Mouse (Mus musculus) limb, embryonic 12.5 days (tissue): ENCODE measurements around the gene Klhl25. TPM values are rescaled to one million over a fixed set of nuclear protein-coding genes. Genes with fewer than 3 reads are reported as not detected.
"Not testable (repeated sequence)": the region's sequence is repeated elsewhere in the genome, so short reads cannot be mapped to it uniquely, and the experiment has no call there.

ENCODE experiments used
- ATAC-seq: fragments of 200-750 bp; cut with Nextera tagmentation; 2 replicates; pipeline ENCODE4 v1.8.0; 2017; ENCODE audit warnings: low read depth, moderate TSS enrichment; ENCODE audit not compliant: insufficient number of reproducible peaks, insufficient read depth, low FRiP score, low TSS enrichment
- H3K27ac ChIP-seq: fragments of 300-500 bp; sonication (generic); 2 replicates; pipeline ENCODE4 v1.5.1; 2016; ENCODE audit warnings: mild to moderate bottlenecking, moderate library complexity
- H3K27me3 ChIP-seq: fragments of 300-500 bp; sonication (generic); 2 replicates; pipeline ENCODE4 v1.6.1; 2016; ENCODE audit warnings: mild to moderate bottlenecking, moderate library complexity
- H3K36me3 ChIP-seq: fragments of 300-500 bp; sonication (generic); 2 replicates; pipeline ENCODE4 v1.6.1; 2016; ENCODE audit warnings: mild to moderate bottlenecking, moderate library complexity
- H3K4me1 ChIP-seq: fragments of 300-500 bp; sonication (generic); replicated peaks from 2 replicates; pipeline ENCODE4 v1.6.1; 2016
- H3K4me2 ChIP-seq: fragments of 300-500 bp; sonication (generic); 2 replicates; pipeline ENCODE4 v1.6.1; 2016; ENCODE audit warnings: mild to moderate bottlenecking, moderate library complexity
- H3K4me3 ChIP-seq: fragments of 300-500 bp; sonication (generic); replicated peaks from 2 replicates; pipeline ENCODE4 v1.5.1; 2016; ENCODE audit warnings: mild to moderate bottlenecking
- H3K9ac ChIP-seq: fragments of 300-500 bp; sonication (generic); replicated peaks from 2 replicates; pipeline ENCODE4 v1.6.1; 2016; ENCODE audit warnings: mild to moderate bottlenecking, moderate library complexity
- H3K9me3 ChIP-seq: fragments of 300-500 bp; sonication (generic); 2 replicates; pipeline ENCODE4 v1.6.1; 2016; ENCODE audit warnings: mild to moderate bottlenecking, moderate library complexity
- WGBS: fragments of 180-500 bp; shearing (Covaris S2); methylation state at CpG from one replicate; pipeline ENCODE4 v1.1.7; 2016; 5-methylcytosine and 5-hydroxymethylcytosine counted together
- polyA plus RNA-seq: library from polyadenylated mRNA; unstranded; fragments of >200 nt; fragmentation: Nextera tagmentation; extraction: Ambion mirVana; gene quantifications from 2 replicates; pipeline ENCODE4 v1.2.1, GENCODE M21; 2016

The Klhl25 gene
- polyA plus RNA-seq, 1 experiment from 2014 or later, result 24.2 TPM

DNA sequence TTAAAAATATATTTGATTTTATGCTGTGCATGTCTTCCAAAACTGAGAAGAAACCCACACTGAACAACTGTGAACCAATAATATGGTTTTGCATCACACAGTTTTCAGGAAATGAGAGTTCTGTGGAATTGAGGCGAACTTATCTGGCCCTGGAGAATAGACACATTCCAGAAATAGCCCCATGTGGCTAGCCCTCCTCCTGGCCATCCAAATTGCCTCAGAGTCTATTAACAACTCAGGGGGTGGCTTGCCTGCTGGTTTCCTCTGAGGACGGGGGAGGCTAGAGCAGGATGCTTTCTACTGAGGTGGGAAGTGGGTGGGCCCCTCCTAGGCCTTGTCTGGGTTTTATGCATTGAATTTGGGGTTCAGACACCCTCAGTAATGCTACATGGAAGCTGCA is 57.0 kb downstream of the Klhl25 start:
- no peak overlapping the region for H3K9ac ChIP-seq
- no peak overlapping the region for H3K4me3 ChIP-seq
- H3K27me3 ChIP-seq, result no peaks in the 10 kb centered on the region
- H3K36me3 ChIP-seq, result no peaks in the 10 kb centered on the region
- H3K9me3 ChIP-seq, result peaks cover 3% of the 10 kb centered on the region; the same call in 1 of the 2 replicates
- H3K4me1 ChIP-seq, result peaks cover 5% of the 10 kb centered on the region
- 20% methylated on average over 2 of the region's 2 CpGs for WGBS
- no peak for ATAC-seq
- H3K4me2 ChIP-seq, result no peak overlapping the region
- no peak overlapping the region for H3K27ac ChIP-seq

GRCm38 (mm10) chr7:75910035-75910651 is 62.0 kb downstream of the Klhl25 start:
- Histone ChIP-seq H3K4me2 (peak overlapping the region; percentile 54), H3K27ac (no peak overlapping the region), H3K27me3 (no peaks in the 10 kb centered on the region), H3K9me3 (no peaks in the 10 kb centered on the region), H3K4me1 (peaks cover 7% of the 10 kb centered on the region), H3K36me3 (no peaks in the 10 kb centered on the region), H3K9ac (no peak overlapping the region), H3K4me3 (peak overlapping the region; percentile 20)
- peak; percentile 61; the same call in 1 of the 2 replicates for ATAC-seq
- 12% methylated on average over 11 of the region's 11 CpGs for WGBS

- H3K4me1 ChIP-seq, result 0 out of 2 replicates have a peak, but pooled peaks cover 3% of the 10 kb centered on the region
- no peaks in the 10 kb centered on the region for H3K27me3 ChIP-seq
- H3K27ac ChIP-seq, result no peak overlapping the region
- no peaks in the 10 kb centered on the region for H3K36me3 ChIP-seq
- WGBS, result 88% methylated on average over 8 of the region's 8 CpGs
- no peak overlapping the region for H3K9ac ChIP-seq
- H3K9me3 ChIP-seq, result no peaks in the 10 kb centered on the region
- H3K4me2 ChIP-seq, result peak overlapping the region; percentile 54
- ATAC-seq, result no peak
- H3K4me3 ChIP-seq, result no peak overlapping the region
Observed at GRCm38 (mm10) chr7:75910652-75911035, 62.5 kb downstream of the Klhl25 start.

GRCm38 (mm10) chr7:75913952-75914351 is 65.8 kb downstream of the Klhl25 start:
- peak; percentile 72 for ATAC-seq
- Histone ChIP-seq H3K9me3 (no peaks in the 10 kb centered on the region), H3K4me2 (no peak overlapping the region), H3K9ac (no peak overlapping the region), H3K27ac (no peak overlapping the region), H3K27me3 (no peaks in the 10 kb centered on the region), H3K4me1 (0 out of 2 replicates have a peak, but pooled peaks cover 3% of the 10 kb centered on the region), H3K4me3 (no peak overlapping the region), H3K36me3 (no peaks in the 10 kb centered on the region)
- 1% methylated on average over 7 of the region's 7 CpGs for WGBS

DNA sequence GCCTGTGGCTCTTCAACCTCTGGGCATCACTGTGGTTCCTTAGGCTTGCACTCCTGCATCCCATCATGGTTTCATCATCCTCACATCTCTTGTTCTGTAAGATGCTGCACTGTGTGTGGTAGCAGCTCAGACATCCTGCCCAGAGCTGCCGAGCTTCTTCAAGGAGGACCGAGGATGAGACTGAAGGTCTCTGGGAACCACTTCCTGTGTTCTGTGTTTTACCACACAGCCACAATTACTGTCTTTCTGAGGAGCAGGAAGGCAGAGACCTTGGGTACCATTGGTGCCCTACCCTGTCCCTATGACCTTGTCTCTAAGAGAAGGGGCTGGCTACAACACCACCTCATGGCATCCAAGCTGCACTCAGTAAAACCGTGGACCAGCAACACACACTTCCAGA is 67.4 kb downstream of the Klhl25 start:
- H3K4me2 ChIP-seq, H3K36me3 ChIP-seq, H3K9ac ChIP-seq, H3K9me3 ChIP-seq, H3K27me3 ChIP-seq, H3K27ac ChIP-seq, H3K4me3 ChIP-seq, H3K4me1 ChIP-seq, ATAC-seq: not testable (repeated sequence)
- WGBS, result 86% methylated on average over 3 of the region's 3 CpGs

DNA sequence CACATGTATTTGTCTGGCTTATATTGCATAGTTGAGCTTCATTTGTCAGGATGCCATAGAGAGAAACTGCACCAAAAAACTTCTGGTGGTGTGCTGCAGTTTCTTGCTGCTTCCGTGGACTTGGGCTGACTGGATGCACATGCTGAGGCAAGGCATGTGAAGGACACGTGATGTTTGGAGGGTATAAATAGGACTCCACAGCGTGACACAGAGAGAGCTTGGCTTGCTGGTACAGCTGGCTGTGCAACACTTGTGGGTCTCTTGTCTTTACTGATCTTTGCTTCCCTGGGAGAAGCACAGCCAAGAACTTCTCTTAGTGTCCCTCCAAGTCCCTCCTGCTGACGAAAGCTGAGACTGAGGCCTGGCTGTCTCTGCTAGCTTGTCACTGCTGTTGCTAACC is 69.6 kb downstream of the Klhl25 start:
- Histone ChIP-seq H3K4me2 (no peak overlapping the region), H3K27ac (no peak overlapping the region), H3K9ac (no peak overlapping the region), H3K4me3 (no peak overlapping the region), H3K9me3 (no peaks in the 10 kb centered on the region), H3K27me3 (no peaks in the 10 kb centered on the region), H3K36me3 (no peaks in the 10 kb centered on the region), H3K4me1 (no peaks in the 10 kb centered on the region)
- ATAC-seq, result no peak
- WGBS, result 85% methylated on average over 4 of the region's 4 CpGs

DNA sequence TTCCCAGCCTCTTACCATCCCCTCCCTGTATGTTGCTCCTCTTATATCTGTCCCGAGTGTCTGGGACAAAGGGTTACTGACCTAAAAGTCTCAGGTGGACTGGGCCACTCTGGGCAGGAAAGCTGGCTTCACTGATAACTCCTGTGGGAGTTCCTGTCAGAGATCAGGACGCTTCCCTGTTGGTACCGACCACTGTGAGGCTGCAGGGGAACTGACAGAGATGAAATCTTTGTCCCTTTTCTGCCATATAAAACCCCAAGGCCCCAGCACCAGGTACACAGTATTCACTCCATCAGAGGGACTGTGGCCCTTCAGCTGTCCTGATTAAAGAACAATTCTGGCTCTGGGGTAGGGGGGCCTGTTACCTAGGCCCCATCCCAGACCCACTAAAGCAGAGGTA is 71.6 kb downstream of the Klhl25 start:
- H3K9me3 ChIP-seq, H3K36me3 ChIP-seq, H3K4me1 ChIP-seq, H3K27ac ChIP-seq, ATAC-seq, H3K9ac ChIP-seq, H3K27me3 ChIP-seq, H3K4me2 ChIP-seq, H3K4me3 ChIP-seq: not testable (repeated sequence)
- WGBS, result 80% methylated on average over 3 of the region's 3 CpGs
